Comparison of ENCODE assay signal across 19 mouse cellular contexts in genomic region chr15:12592628-12593027, GRCm38 (mm10).
"Had no signal": no experiment of that assay in that cellular context is flagged by ENCODE, and none has a peak within 500 bp of the region (broad histone marks: within the 10 kb centered on the region; RNA-seq: fewer than 3 reads in every experiment).

No protein-coding gene starts in this region.

- H3K4me2 ChIP-seq: liver, embryonic 11.5 days; liver, embryonic 15.5 days; midbrain, embryonic 11.5 days; midbrain, embryonic 15.5 days; neural tube, embryonic 12.5 days had no signal

- H3K4me1 ChIP-seq: liver, embryonic 15.5 days; midbrain, embryonic 15.5 days; neural tube, embryonic 12.5 days had no signal

- H3K36me3 ChIP-seq: liver, embryonic 15.5 days; midbrain, embryonic 15.5 days; neural tube, embryonic 12.5 days had no signal

- H3K27ac ChIP-seq: liver, embryonic 15.5 days; midbrain, embryonic 15.5 days; neural tube, embryonic 12.5 days had no signal

- H3K9me3 ChIP-seq: liver, embryonic 15.5 days; megakaryocyte, embryonic 14.5 days; midbrain, embryonic 15.5 days; neural tube, embryonic 12.5 days had no signal

- ATAC-seq: intestine, postnatal 0 days; lung, postnatal 0 days had no signal

- H3K9ac ChIP-seq: liver, embryonic 15.5 days; midbrain, embryonic 15.5 days; neural tube, embryonic 12.5 days had no signal

- H3K27me3 ChIP-seq: liver, embryonic 15.5 days; midbrain, embryonic 15.5 days; neural tube, embryonic 12.5 days had no signal

- H3K4me3 ChIP-seq: liver, embryonic 15.5 days; megakaryocyte, embryonic 14.5 days; midbrain, embryonic 15.5 days; neural tube, embryonic 12.5 days had no signal

- DNase-seq: kidney, adult 8-10 months; kidney, postnatal 36 days; layer of hippocampus, adult 9-11 months; layer of hippocampus, postnatal 36 days; left cerebral cortex, postnatal 4 days; lung, adult 2 months; lung, postnatal 36 days; retina, postnatal 1 day; right cerebral cortex, postnatal 14 days; thymus, adult 18-20 months; thymus, postnatal 14 days had no signal
